Mouse (Mus musculus): ENCODE data around the gene Txlng. TPM values are rescaled to one million over a fixed set of nuclear protein-coding genes. Genes with fewer than 3 reads are reported as not detected.

Txlng gene
- polyA plus RNA-seq, 1 experiment from 2014 or later: 13.4 TPM

GRCm38 (mm10) chrX:162761716-162762395, 67.4 kb downstream of the Txlng start:
- no peaks in the 10 kb centered on the region for H3K9me3 ChIP-seq (ENCODE audit: control insufficient read depth, low read length)
- 29% methylated on average over 9 of the region's 9 CpGs for WGBS
- no peak for ATAC-seq
- no peaks in the 10 kb centered on the region for H3K36me3 ChIP-seq (ENCODE audit: control insufficient read depth, insufficient read depth, low read length)
- peak overlapping the region; percentile 87; the same call in 1 of the 2 replicates for H3K9ac ChIP-seq (ENCODE audit: low read depth, low read length)
- H3K4me2 ChIP-seq (ENCODE audit: low read depth, low read length): peak overlapping the region; percentile 43
- H3K4me3 ChIP-seq (ENCODE audit: low read length): peak overlapping the region; percentile 66
- peak overlapping the region; percentile 95; the same call in 1 of the 2 replicates for H3K27ac ChIP-seq (ENCODE audit: low read length)
- H3K27me3 ChIP-seq (replicated peaks; ENCODE audit: control insufficient read depth, insufficient read depth, low read length): no peaks in the 10 kb centered on the region
- H3K4me1 ChIP-seq (ENCODE audit: control insufficient read depth, insufficient read depth, low read length): no peaks in the 10 kb centered on the region

- H3K4me2 ChIP-seq (ENCODE audit: low read depth, low read length): peak overlapping the region; percentile 43
- ATAC-seq: 0 out of 2 replicates have a peak, but pooled peaks have one; percentile 10
- H3K27me3 ChIP-seq (replicated peaks; ENCODE audit: control insufficient read depth, insufficient read depth, low read length): no peaks in the 10 kb centered on the region
- no peaks in the 10 kb centered on the region for H3K36me3 ChIP-seq (ENCODE audit: control insufficient read depth, insufficient read depth, low read length)
- H3K9me3 ChIP-seq (ENCODE audit: control insufficient read depth, low read length): no peaks in the 10 kb centered on the region
- H3K27ac ChIP-seq (ENCODE audit: low read length): peak overlapping the region; percentile 95
- H3K4me1 ChIP-seq (ENCODE audit: control insufficient read depth, insufficient read depth, low read length): no peaks in the 10 kb centered on the region
- WGBS: 12% methylated on average over 45 of the region's 50 CpGs
- H3K9ac ChIP-seq (ENCODE audit: low read depth, low read length): peak overlapping the region; percentile 87
- H3K4me3 ChIP-seq (ENCODE audit: low read length): peak overlapping the region; percentile 66
Observed at GRCm38 (mm10) chrX:162760958-162761515, 68.2 kb downstream of the Txlng start.

GRCm38 (mm10) chrX:162760115-162760942, 68.9 kb downstream of the Txlng start, which contains the start of gene Rbbp7:
Gene Rbbp7 (plus strand): TSS chrX:162760402.
- peak; percentile 95 for ATAC-seq
- Histone ChIP-seq H3K4me2 (ENCODE audit: low read depth, low read length) (peak within 1 kb of the TSS; percentile 52), H3K27ac (ENCODE audit: low read length) (peak within 1 kb of the TSS; percentile 96), H3K9ac (ENCODE audit: low read depth, low read length) (peak within 1 kb of the TSS; percentile 87), H3K36me3 (ENCODE audit: control insufficient read depth, insufficient read depth, low read length) (no peaks in the 10 kb centered on the region), H3K4me1 (ENCODE audit: control insufficient read depth, insufficient read depth, low read length) (no peaks in the 10 kb centered on the region), H3K27me3 (replicated peaks; ENCODE audit: control insufficient read depth, insufficient read depth, low read length) (no peaks in the 10 kb centered on the region), H3K4me3 (ENCODE audit: low read length) (peak within 1 kb of the TSS; percentile 66), H3K9me3 (ENCODE audit: control insufficient read depth, low read length) (no peaks in the 10 kb centered on the region)
- WGBS: 15% methylated on average over 47 of the region's 100 CpGs

- H3K36me3 ChIP-seq (ENCODE audit: control insufficient read depth, insufficient read depth, low read length): no peaks in the 10 kb centered on the region
- peak overlapping the region; percentile 63 for H3K9ac ChIP-seq (ENCODE audit: low read depth, low read length)
- H3K4me3 ChIP-seq (ENCODE audit: low read length): peak overlapping the region; percentile 25
- peak overlapping the region; percentile 96 for H3K27ac ChIP-seq (ENCODE audit: low read length)
- no peaks in the 10 kb centered on the region for H3K4me1 ChIP-seq (ENCODE audit: control insufficient read depth, insufficient read depth, low read length)
- WGBS: 21% methylated on average over 26 of the region's 32 CpGs
- peak overlapping the region; percentile 52 for H3K4me2 ChIP-seq (ENCODE audit: low read depth, low read length)
- peak; percentile 54 for ATAC-seq
- no peaks in the 10 kb centered on the region for H3K27me3 ChIP-seq (replicated peaks; ENCODE audit: control insufficient read depth, insufficient read depth, low read length)
- no peaks in the 10 kb centered on the region for H3K9me3 ChIP-seq (ENCODE audit: control insufficient read depth, low read length)
Observed at GRCm38 (mm10) chrX:162759251-162760114, 69.8 kb downstream of the Txlng start.

- H3K36me3 ChIP-seq (ENCODE audit: control insufficient read depth, insufficient read depth, low read length): no peaks in the 10 kb centered on the region
- no peak overlapping the region for H3K4me2 ChIP-seq (ENCODE audit: low read depth, low read length)
- H3K9ac ChIP-seq (ENCODE audit: low read depth, low read length): no peak overlapping the region
- H3K27ac ChIP-seq (ENCODE audit: low read length): no peak overlapping the region
- no peaks in the 10 kb centered on the region for H3K27me3 ChIP-seq (replicated peaks; ENCODE audit: control insufficient read depth, insufficient read depth, low read length)
- ATAC-seq: no peak
- H3K4me1 ChIP-seq (ENCODE audit: control insufficient read depth, insufficient read depth, low read length): no peaks in the 10 kb centered on the region
- 70% methylated on average over 7 of the region's 7 CpGs for WGBS
- no peak overlapping the region for H3K4me3 ChIP-seq (ENCODE audit: low read length)
- H3K9me3 ChIP-seq (ENCODE audit: control insufficient read depth, low read length): no peaks in the 10 kb centered on the region
Observed at GRCm38 (mm10) chrX:162756058-162756457, 73.2 kb downstream of the Txlng start.

GRCm38 (mm10) chrX:162754314-162754713, 74.9 kb downstream of the Txlng start:
- H3K36me3 ChIP-seq (ENCODE audit: control insufficient read depth, insufficient read depth, low read length): no peaks in the 10 kb centered on the region
- no peaks in the 10 kb centered on the region for H3K4me1 ChIP-seq (ENCODE audit: control insufficient read depth, insufficient read depth, low read length)
- H3K4me3 ChIP-seq (ENCODE audit: low read length): no peak overlapping the region
- H3K9ac ChIP-seq (ENCODE audit: low read depth, low read length): no peak overlapping the region
- no peak overlapping the region for H3K27ac ChIP-seq (ENCODE audit: low read length)
- H3K27me3 ChIP-seq (replicated peaks; ENCODE audit: control insufficient read depth, insufficient read depth, low read length): no peaks in the 10 kb centered on the region
- WGBS: 85% methylated on average over 4 of the region's 4 CpGs
- H3K9me3 ChIP-seq (ENCODE audit: control insufficient read depth, low read length): no peaks in the 10 kb centered on the region
- H3K4me2 ChIP-seq (ENCODE audit: low read depth, low read length): no peak overlapping the region
- ATAC-seq: peak; percentile 59

GRCm38 (mm10) chrX:162752418-162752817, 76.8 kb downstream of the Txlng start:
- H3K27me3 ChIP-seq (replicated peaks; ENCODE audit: control insufficient read depth, insufficient read depth, low read length): no peaks in the 10 kb centered on the region
- no peak for ATAC-seq
- no peaks in the 10 kb centered on the region for H3K9me3 ChIP-seq (ENCODE audit: control insufficient read depth, low read length)
- no peaks in the 10 kb centered on the region for H3K36me3 ChIP-seq (ENCODE audit: control insufficient read depth, insufficient read depth, low read length)
- no peak overlapping the region for H3K4me3 ChIP-seq (ENCODE audit: low read length)
- H3K4me1 ChIP-seq (ENCODE audit: control insufficient read depth, insufficient read depth, low read length): no peaks in the 10 kb centered on the region
- H3K9ac ChIP-seq (ENCODE audit: low read depth, low read length): no peak overlapping the region
- WGBS: 83% methylated on average over 2 of the region's 2 CpGs
- H3K4me2 ChIP-seq (ENCODE audit: low read depth, low read length): no peak overlapping the region
- no peak overlapping the region for H3K27ac ChIP-seq (ENCODE audit: low read length)

GRCm38 (mm10) chrX:162748696-162749420, 80.4 kb downstream of the Txlng start:
- Histone ChIP-seq H3K36me3 (ENCODE audit: control insufficient read depth, insufficient read depth, low read length) (no peaks in the 10 kb centered on the region), H3K4me2 (ENCODE audit: low read depth, low read length) (no peak overlapping the region), H3K27ac (ENCODE audit: low read length) (peak overlapping the region; percentile 80), H3K27me3 (replicated peaks; ENCODE audit: control insufficient read depth, insufficient read depth, low read length) (no peaks in the 10 kb centered on the region), H3K9ac (ENCODE audit: low read depth, low read length) (no peak overlapping the region), H3K4me3 (ENCODE audit: low read length) (no peak overlapping the region), H3K9me3 (ENCODE audit: control insufficient read depth, low read length) (no peaks in the 10 kb centered on the region), H3K4me1 (ENCODE audit: control insufficient read depth, insufficient read depth, low read length) (no peaks in the 10 kb centered on the region)
- WGBS: 31% methylated on average over 9 of the region's 9 CpGs
- ATAC-seq: peak; percentile 93
